Mouse (Mus musculus): ENCODE results near the gene Rnf216. TPM values are rescaled to one million over a fixed set of nuclear protein-coding genes. Genes with fewer than 3 reads are reported as not detected.

Gene Rnf216
- polyA plus RNA-seq, 1 experiment from 2014 or later = 52.3 TPM

DNA sequence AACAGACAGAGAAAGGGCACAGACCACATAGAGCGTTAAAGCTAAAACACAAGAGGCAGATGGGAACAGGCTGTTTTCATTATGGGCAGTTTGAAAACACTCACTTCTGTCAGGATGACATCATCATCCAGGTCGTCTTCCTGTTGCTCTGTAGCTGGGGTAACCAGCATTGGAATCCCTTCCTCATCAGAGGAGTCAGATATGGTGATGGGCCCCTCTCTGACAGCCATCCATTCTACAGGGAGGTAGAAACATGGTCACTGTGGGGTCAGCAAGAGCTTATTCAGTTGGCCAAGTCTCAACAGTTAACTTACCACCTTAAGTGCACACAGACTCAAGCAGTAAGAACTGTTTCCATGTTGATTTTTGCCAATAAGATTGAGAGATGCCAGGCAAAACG, 19.9 kb downstream of the Rnf216 start:
- H3K4me1 ChIP-seq = no peaks in the 10 kb centered on the region
- H3K27me3 ChIP-seq = no peaks in the 10 kb centered on the region
- H3K9ac ChIP-seq = no peak overlapping the region
- H3K4me3 ChIP-seq (replicated peaks) = no peak overlapping the region
- H3K9me3 ChIP-seq = no peaks in the 10 kb centered on the region
- H3K36me3 ChIP-seq (replicated peaks) = peaks cover 58% of the 10 kb centered on the region
- ATAC-seq (ENCODE audit: low FRiP score) = no peak
- WGBS = 66% methylated on average over 3 of the region's 3 CpGs
- no peak overlapping the region for H3K4me2 ChIP-seq
- H3K27ac ChIP-seq = no peak overlapping the region

DNA sequence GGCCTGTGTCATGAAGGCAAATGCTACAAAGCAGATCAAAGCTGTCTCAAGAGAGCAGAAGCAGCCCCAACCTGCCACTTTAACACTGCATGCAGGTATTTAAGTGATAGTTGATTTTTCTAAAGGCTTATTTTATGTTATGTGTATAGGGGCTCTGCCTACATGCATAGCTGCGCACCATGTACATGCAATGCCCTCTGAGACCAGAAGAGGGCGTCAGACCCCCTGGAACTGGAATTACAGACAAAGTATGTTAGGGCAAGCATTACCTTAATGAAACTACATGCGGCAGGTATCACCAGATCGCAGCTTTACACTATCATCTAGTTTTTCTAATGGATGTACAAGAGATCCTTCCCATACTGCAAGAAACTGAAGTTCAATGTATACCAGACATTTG, 27.9 kb downstream of the Rnf216 start:
- H3K27ac ChIP-seq = no peak overlapping the region
- H3K9ac ChIP-seq = no peak overlapping the region
- H3K4me1 ChIP-seq = no peaks in the 10 kb centered on the region
- H3K9me3 ChIP-seq = no peaks in the 10 kb centered on the region
- H3K27me3 ChIP-seq = no peaks in the 10 kb centered on the region
- no peak overlapping the region for H3K4me3 ChIP-seq (replicated peaks)
- H3K4me2 ChIP-seq = no peak overlapping the region
- no peak for ATAC-seq (ENCODE audit: low FRiP score)
- peaks cover 81% of the 10 kb centered on the region for H3K36me3 ChIP-seq (replicated peaks)
- 67% methylated on average over 4 of the region's 4 CpGs for WGBS

DNA sequence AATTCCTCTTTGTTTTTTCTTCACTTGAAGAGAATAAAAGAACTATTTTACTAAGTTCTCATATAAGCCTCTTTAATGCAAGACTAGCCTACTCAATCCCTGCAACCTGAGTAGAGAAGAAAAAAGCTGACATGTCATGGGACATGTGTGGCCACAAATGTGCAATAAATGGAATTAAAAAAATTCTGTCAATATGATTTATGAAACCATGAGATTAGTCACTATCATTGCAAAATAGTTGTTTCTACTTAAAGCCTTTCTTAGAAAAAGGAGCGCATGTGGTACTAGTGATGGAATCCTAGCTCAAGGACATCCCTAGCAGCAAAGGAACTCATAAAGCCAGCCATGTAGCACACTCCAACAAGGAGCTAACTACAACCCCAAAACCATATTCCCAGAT, 33.0 kb downstream of the Rnf216 start:
- no peaks in the 10 kb centered on the region for H3K4me1 ChIP-seq
- no peak overlapping the region for H3K27ac ChIP-seq
- H3K9me3 ChIP-seq = no peaks in the 10 kb centered on the region
- no peak for ATAC-seq (ENCODE audit: low FRiP score)
- H3K36me3 ChIP-seq (replicated peaks) = peaks cover 83% of the 10 kb centered on the region
- no peaks in the 10 kb centered on the region for H3K27me3 ChIP-seq
- no peak overlapping the region for H3K9ac ChIP-seq
- 100% methylated on average over 1 of the region's 1 CpGs for WGBS
- no peak overlapping the region for H3K4me3 ChIP-seq (replicated peaks)
- no peak overlapping the region for H3K4me2 ChIP-seq

- Histone ChIP-seq H3K9ac (no peak overlapping the region), H3K4me3 (replicated peaks) (no peak overlapping the region), H3K27ac (no peak overlapping the region), H3K4me1 (no peaks in the 10 kb centered on the region), H3K36me3 (replicated peaks) (peaks cover 87% of the 10 kb centered on the region), H3K4me2 (no peak overlapping the region), H3K9me3 (no peaks in the 10 kb centered on the region), H3K27me3 (no peaks in the 10 kb centered on the region)
- no peak for ATAC-seq (ENCODE audit: low FRiP score)
- WGBS = 99% methylated on average over 3 of the region's 3 CpGs
Observed at GRCm38 (mm10) chr5:143076603-143077143, 36.1 kb downstream of the Rnf216 start.

- 94% methylated on average over 2 of the region's 2 CpGs for WGBS
- no peak for ATAC-seq (ENCODE audit: low FRiP score)
- no peaks in the 10 kb centered on the region for H3K4me1 ChIP-seq
- H3K9ac ChIP-seq = no peak overlapping the region
- no peak overlapping the region for H3K27ac ChIP-seq
- no peak overlapping the region for H3K4me2 ChIP-seq
- H3K27me3 ChIP-seq = no peaks in the 10 kb centered on the region
- H3K36me3 ChIP-seq (replicated peaks) = peaks cover 83% of the 10 kb centered on the region
- no peak overlapping the region for H3K4me3 ChIP-seq (replicated peaks)
- no peaks in the 10 kb centered on the region for H3K9me3 ChIP-seq
Observed at GRCm38 (mm10) chr5:143075987-143076386, 36.8 kb downstream of the Rnf216 start.

- Histone ChIP-seq H3K27me3 (no peaks in the 10 kb centered on the region), H3K4me1 (no peaks in the 10 kb centered on the region), H3K36me3 (replicated peaks) (peaks cover 68% of the 10 kb centered on the region), H3K9ac (no peak overlapping the region), H3K4me3 (replicated peaks) (no peak overlapping the region), H3K27ac (no peak overlapping the region), H3K4me2 (no peak overlapping the region), H3K9me3 (no peaks in the 10 kb centered on the region)
- WGBS = 92% methylated on average over 2 of the region's 2 CpGs
- no peak for ATAC-seq (ENCODE audit: low FRiP score)
Observed at GRCm38 (mm10) chr5:143069048-143069447, 43.7 kb downstream of the Rnf216 start.

GRCm38 (mm10) chr5:143068382-143068781, 44.4 kb downstream of the Rnf216 start:
- no peak for ATAC-seq (ENCODE audit: low FRiP score)
- WGBS = 91% methylated on average over 3 of the region's 3 CpGs
- no peaks in the 10 kb centered on the region for H3K27me3 ChIP-seq
- no peak overlapping the region for H3K4me2 ChIP-seq
- H3K36me3 ChIP-seq (replicated peaks) = peaks cover 67% of the 10 kb centered on the region
- H3K4me3 ChIP-seq (replicated peaks) = no peak overlapping the region
- no peaks in the 10 kb centered on the region for H3K4me1 ChIP-seq
- no peaks in the 10 kb centered on the region for H3K9me3 ChIP-seq
- H3K27ac ChIP-seq = no peak overlapping the region
- H3K9ac ChIP-seq = no peak overlapping the region

DNA sequence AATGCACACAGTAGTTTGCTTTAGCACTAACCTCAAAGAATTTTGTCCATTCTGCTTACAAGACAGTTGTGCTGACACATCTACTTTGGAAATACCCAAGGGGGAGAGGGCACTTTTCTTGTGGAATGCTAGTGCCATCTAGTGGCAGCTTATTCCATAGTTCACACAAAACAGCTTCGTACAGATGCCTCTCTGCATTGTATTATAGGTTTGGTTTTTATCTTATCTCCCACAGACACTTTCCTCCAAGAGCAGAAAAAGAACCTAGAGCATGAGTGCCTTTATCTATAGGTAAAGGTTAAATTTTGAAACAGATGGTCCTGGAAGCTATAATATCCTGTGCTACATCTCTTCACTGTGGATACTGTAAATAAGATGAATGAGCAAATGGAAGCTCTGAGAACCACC, 46.2 kb downstream of the Rnf216 start:
- WGBS = 40% methylated on average over 1 of the region's 1 CpGs
- peaks cover under 1% of the 10 kb centered on the region; the same call in 1 of the 2 replicates for H3K4me1 ChIP-seq
- ATAC-seq (ENCODE audit: low FRiP score) = 0 out of 2 replicates have a peak, but pooled peaks have one; percentile 23
- no peak overlapping the region for H3K9ac ChIP-seq
- H3K9me3 ChIP-seq = no peaks in the 10 kb centered on the region
- no peak overlapping the region for H3K27ac ChIP-seq
- H3K36me3 ChIP-seq (replicated peaks) = peaks cover 62% of the 10 kb centered on the region
- H3K4me2 ChIP-seq = no peak overlapping the region
- H3K4me3 ChIP-seq (replicated peaks) = no peak overlapping the region
- H3K27me3 ChIP-seq = no peaks in the 10 kb centered on the region

GRCm38 (mm10) chr5:143066096-143066495, 46.7 kb downstream of the Rnf216 start:
- Histone ChIP-seq H3K36me3 (replicated peaks) (peaks cover 62% of the 10 kb centered on the region), H3K9ac (no peak overlapping the region), H3K27ac (no peak overlapping the region), H3K27me3 (no peaks in the 10 kb centered on the region), H3K4me2 (no peak overlapping the region), H3K4me3 (replicated peaks) (no peak overlapping the region), H3K4me1 (peaks cover 5% of the 10 kb centered on the region; the same call in 1 of the 2 replicates), H3K9me3 (no peaks in the 10 kb centered on the region)
- WGBS = 96% methylated on average over 1 of the region's 1 CpGs
- ATAC-seq (ENCODE audit: low FRiP score) = no peak

DNA sequence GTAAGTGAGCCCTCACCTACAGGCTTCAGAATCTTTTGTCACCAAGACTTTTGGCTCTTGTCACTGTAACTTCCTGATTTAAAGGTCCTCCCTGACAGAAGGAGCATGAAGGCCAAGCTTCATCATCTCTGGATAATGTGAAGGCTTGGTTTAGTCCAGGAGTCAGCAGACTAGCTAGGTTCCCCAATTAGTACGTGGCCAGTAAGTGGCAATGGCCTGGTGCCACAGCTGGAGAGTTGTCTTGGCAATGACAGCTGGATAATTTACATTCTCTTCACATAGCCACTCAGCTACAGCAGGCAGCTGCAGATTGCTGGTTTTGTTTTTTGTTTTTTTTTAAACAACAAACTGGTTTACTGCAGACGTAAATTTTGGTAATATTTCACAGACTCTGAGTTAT, 47.6 kb downstream of the Rnf216 start:
- 0 out of 2 replicates have a peak overlapping the region, but pooled peaks have one; percentile 20 for H3K27ac ChIP-seq
- H3K4me3 ChIP-seq (replicated peaks) = no peak overlapping the region
- H3K9me3 ChIP-seq = no peaks in the 10 kb centered on the region
- H3K4me2 ChIP-seq = no peak overlapping the region
- peaks cover 9% of the 10 kb centered on the region; the same call in 1 of the 2 replicates for H3K4me1 ChIP-seq
- no peaks in the 10 kb centered on the region for H3K27me3 ChIP-seq
- no peak overlapping the region for H3K9ac ChIP-seq
- peaks cover 62% of the 10 kb centered on the region for H3K36me3 ChIP-seq (replicated peaks)
- ATAC-seq (ENCODE audit: low FRiP score) = no peak
- WGBS = 90% methylated on average over 2 of the region's 2 CpGs

GRCm38 (mm10) chr5:143062251-143062650, 50.5 kb downstream of the Rnf216 start:
- Histone ChIP-seq H3K4me2 (no peak overlapping the region), H3K9me3 (no peaks in the 10 kb centered on the region), H3K36me3 (replicated peaks) (peaks cover 61% of the 10 kb centered on the region), H3K4me1 (peaks cover 17% of the 10 kb centered on the region; the same call in 1 of the 2 replicates), H3K27me3 (no peaks in the 10 kb centered on the region), H3K27ac (no peak overlapping the region), H3K4me3 (replicated peaks) (no peak overlapping the region), H3K9ac (no peak overlapping the region)
- no peak for ATAC-seq (ENCODE audit: low FRiP score)
- 89% methylated on average over 3 of the region's 3 CpGs for WGBS

GRCm38 (mm10) chr5:143061511-143061910, 51.3 kb downstream of the Rnf216 start:
- ATAC-seq (ENCODE audit: low FRiP score) = no peak
- no peaks in the 10 kb centered on the region for H3K9me3 ChIP-seq
- WGBS = 64% methylated on average over 3 of the region's 3 CpGs
- no peak overlapping the region for H3K4me3 ChIP-seq (replicated peaks)
- no peak overlapping the region for H3K4me2 ChIP-seq
- H3K36me3 ChIP-seq (replicated peaks) = peaks cover 54% of the 10 kb centered on the region
- no peak overlapping the region for H3K27ac ChIP-seq
- H3K27me3 ChIP-seq = no peaks in the 10 kb centered on the region
- no peak overlapping the region for H3K9ac ChIP-seq
- peaks cover 17% of the 10 kb centered on the region; the same call in 1 of the 2 replicates for H3K4me1 ChIP-seq

GRCm38 (mm10) chr5:143060774-143061385, 51.9 kb downstream of the Rnf216 start:
- Histone ChIP-seq H3K36me3 (replicated peaks) (peaks cover 54% of the 10 kb centered on the region), H3K4me3 (replicated peaks) (no peak overlapping the region), H3K27ac (no peak overlapping the region), H3K9me3 (no peaks in the 10 kb centered on the region), H3K4me2 (no peak overlapping the region), H3K27me3 (no peaks in the 10 kb centered on the region), H3K9ac (no peak overlapping the region), H3K4me1 (peaks cover 17% of the 10 kb centered on the region; the same call in 1 of the 2 replicates)
- 0 out of 2 replicates have a peak, but pooled peaks have one; percentile 17 for ATAC-seq (ENCODE audit: low FRiP score)
- 27% methylated on average over 2 of the region's 2 CpGs for WGBS
